Mouse (Mus musculus): ENCODE results near the gene Serpina1e. TPM values are rescaled to one million over a fixed set of nuclear protein-coding genes. Genes with fewer than 3 reads are reported as not detected.

Gene Serpina1e
- polyA plus RNA-seq, 1 experiment: 1.0 TPM

- WGBS: 41% methylated on average over 5 of the region's 5 CpGs
- Histone ChIP-seq H3K36me3 (ENCODE audit: control insufficient read depth, insufficient read depth, low read length) (no peaks in the 10 kb centered on the region), H3K27me3 (ENCODE audit: control insufficient read depth, insufficient read depth, low read length) (no peaks in the 10 kb centered on the region), H3K27ac (ENCODE audit: insufficient read depth, low read length) (no peak overlapping the region), H3K4me3 (ENCODE audit: extremely low read depth, insufficient read depth, insufficient read length) (no peak overlapping the region), H3K4me1 (ENCODE audit: control insufficient read depth, insufficient read depth, insufficient read length) (no peaks in the 10 kb centered on the region)
- DNase-seq (ENCODE audit: low read depth in 1 of 2, low spot score in 2 of 2): peak; percentile 8 to 50
- no peak for TF ChIP-seq POLR2A (IDR thresholded peaks at IDR 0.05; ENCODE audit: low read depth, low read length)
- TF ChIP-seq CTCF (IDR thresholded peaks at IDR 0.05; ENCODE audit: extremely low read depth, insufficient read depth, insufficient read length, insufficient replicate concordance): peak; percentile 73; the same call in 1 of the 2 replicates
These were observed 36.7 kb upstream of the Serpina1e start for GRCm38 (mm10) chr12:103995292-103996072.

GRCm38 (mm10) chr12:103992945-103993344, 34.2 kb upstream of the Serpina1e start:
- whole genome bisulfite sequencing: 46% methylated on average over 7 of the region's 7 CpGs
- Histone ChIP-seq H3K4me1 (ENCODE audit: control insufficient read depth, insufficient read depth, insufficient read length) (no peaks in the 10 kb centered on the region), H3K27me3 (ENCODE audit: control insufficient read depth, insufficient read depth, low read length) (no peaks in the 10 kb centered on the region), H3K27ac (ENCODE audit: insufficient read depth, low read length) (no peak overlapping the region), H3K4me3 (ENCODE audit: extremely low read depth, insufficient read depth, insufficient read length) (no peak overlapping the region), H3K36me3 (ENCODE audit: control insufficient read depth, insufficient read depth, low read length) (no peaks in the 10 kb centered on the region)
- TF ChIP-seq CTCF (IDR thresholded peaks at IDR 0.05; ENCODE audit: extremely low read depth, insufficient read depth, insufficient read length, insufficient replicate concordance): no peak
- no peak for TF ChIP-seq POLR2A (IDR thresholded peaks at IDR 0.05; ENCODE audit: low read depth, low read length)
- DNase-seq (ENCODE audit: low read depth in 1 of 2, low spot score in 2 of 2): no peak

GRCm38 (mm10) chr12:103989857-103990256, 31.1 kb upstream of the Serpina1e start, which contains the start of gene Serpina11:
TSS of gene Serpina11 (minus strand) at chr12:103989957.
- no peak for TF ChIP-seq CTCF (IDR thresholded peaks at IDR 0.05; ENCODE audit: extremely low read depth, insufficient read depth, insufficient read length, insufficient replicate concordance)
- no peak for TF ChIP-seq POLR2A (IDR thresholded peaks at IDR 0.05; ENCODE audit: low read depth, low read length)
- WGBS: 88% methylated on average over 6 of the region's 6 CpGs
- H3K27ac ChIP-seq (ENCODE audit: insufficient read depth, low read length): no peak within 1 kb of the TSS
- no peaks in the 10 kb centered on the region for H3K4me1 ChIP-seq (ENCODE audit: control insufficient read depth, insufficient read depth, insufficient read length)
- H3K36me3 ChIP-seq (ENCODE audit: control insufficient read depth, insufficient read depth, low read length): no peaks in the 10 kb centered on the region
- H3K27me3 ChIP-seq (ENCODE audit: control insufficient read depth, insufficient read depth, low read length): no peaks in the 10 kb centered on the region
- no peak within 1 kb of the TSS for H3K4me3 ChIP-seq (ENCODE audit: extremely low read depth, insufficient read depth, insufficient read length)
- no peak for DNase-seq (ENCODE audit: low read depth in 1 of 2, low spot score in 2 of 2)

- Histone ChIP-seq H3K27ac (ENCODE audit: insufficient read depth, low read length) (no peak overlapping the region), H3K4me1 (ENCODE audit: control insufficient read depth, insufficient read depth, insufficient read length) (no peaks in the 10 kb centered on the region)
These were observed 30.7 kb upstream of the Serpina1e start for GRCm38 (mm10) chr12:103989514-103989767.

GRCm38 (mm10) chr12:103988754-103989513, 30.2 kb upstream of the Serpina1e start:
- TF ChIP-seq CTCF (IDR thresholded peaks at IDR 0.05; ENCODE audit: extremely low read depth, insufficient read depth, insufficient read length, insufficient replicate concordance) (no peak), POLR2A (IDR thresholded peaks at IDR 0.05; ENCODE audit: low read depth, low read length) (no peak)
- DNase-seq (ENCODE audit: low read depth in 1 of 2, low spot score in 2 of 2): no peak
- H3K36me3 ChIP-seq (ENCODE audit: control insufficient read depth, insufficient read depth, low read length): no peaks in the 10 kb centered on the region
- no peak overlapping the region for H3K27ac ChIP-seq (ENCODE audit: insufficient read depth, low read length)
- H3K27me3 ChIP-seq (ENCODE audit: control insufficient read depth, insufficient read depth, low read length): no peaks in the 10 kb centered on the region
- no peak overlapping the region for H3K4me3 ChIP-seq (ENCODE audit: extremely low read depth, insufficient read depth, insufficient read length)
- 56% methylated on average over 14 of the region's 14 CpGs for WGBS
- no peaks in the 10 kb centered on the region for H3K4me1 ChIP-seq (ENCODE audit: control insufficient read depth, insufficient read depth, insufficient read length)

More at GRCm38 (mm10) chr12:103989514-103989767, 30.7 kb upstream of the Serpina1e start:
- H3K36me3 ChIP-seq (ENCODE audit: control insufficient read depth, insufficient read depth, low read length): no peaks in the 10 kb centered on the region
- no peak for DNase-seq (ENCODE audit: low read depth in 1 of 2, low spot score in 2 of 2)
- no peak overlapping the region for H3K4me3 ChIP-seq (ENCODE audit: extremely low read depth, insufficient read depth, insufficient read length)
- no peaks in the 10 kb centered on the region for H3K27me3 ChIP-seq (ENCODE audit: control insufficient read depth, insufficient read depth, low read length)
- WGBS: 82% methylated on average over 2 of the region's 2 CpGs
- TF ChIP-seq POLR2A (IDR thresholded peaks at IDR 0.05; ENCODE audit: low read depth, low read length): no peak
- no peak for TF ChIP-seq CTCF (IDR thresholded peaks at IDR 0.05; ENCODE audit: extremely low read depth, insufficient read depth, insufficient read length, insufficient replicate concordance)

GRCm38 (mm10) chr12:103985868-103986267, 27.1 kb upstream of the Serpina1e start:
- no peak for DNase-seq (ENCODE audit: low read depth in 1 of 2, low spot score in 2 of 2)
- TF ChIP-seq CTCF (IDR thresholded peaks at IDR 0.05; ENCODE audit: extremely low read depth, insufficient read depth, insufficient read length, insufficient replicate concordance) (no peak), POLR2A (IDR thresholded peaks at IDR 0.05; ENCODE audit: low read depth, low read length) (no peak)
- Histone ChIP-seq H3K27ac (ENCODE audit: insufficient read depth, low read length) (no peak overlapping the region), H3K4me3 (ENCODE audit: extremely low read depth, insufficient read depth, insufficient read length) (no peak overlapping the region), H3K27me3 (ENCODE audit: control insufficient read depth, insufficient read depth, low read length) (no peaks in the 10 kb centered on the region), H3K36me3 (ENCODE audit: control insufficient read depth, insufficient read depth, low read length) (no peaks in the 10 kb centered on the region), H3K4me1 (ENCODE audit: control insufficient read depth, insufficient read depth, insufficient read length) (no peaks in the 10 kb centered on the region)
- 33% methylated on average over 5 of the region's 5 CpGs for WGBS

Measured in spleen, adult 2 months (tissue).